Mouse (Mus musculus) MEL-GATA-1-ER (cell line): Measurements from ENCODE around the gene Hoxc8.

ENCODE experiments used
- DNase-seq: peaks from one replicate; pipeline ENCODE4 v3.0.0-alpha.2; 2012; ENCODE audit warnings: low read depth; ENCODE audit errors: extremely low read depth

The Hoxc8 gene

GRCm38 (mm10) chr15:103032646-103033575, 42.5 kb downstream of the Hoxc8 start:
- no peak for DNase-seq

DNA sequence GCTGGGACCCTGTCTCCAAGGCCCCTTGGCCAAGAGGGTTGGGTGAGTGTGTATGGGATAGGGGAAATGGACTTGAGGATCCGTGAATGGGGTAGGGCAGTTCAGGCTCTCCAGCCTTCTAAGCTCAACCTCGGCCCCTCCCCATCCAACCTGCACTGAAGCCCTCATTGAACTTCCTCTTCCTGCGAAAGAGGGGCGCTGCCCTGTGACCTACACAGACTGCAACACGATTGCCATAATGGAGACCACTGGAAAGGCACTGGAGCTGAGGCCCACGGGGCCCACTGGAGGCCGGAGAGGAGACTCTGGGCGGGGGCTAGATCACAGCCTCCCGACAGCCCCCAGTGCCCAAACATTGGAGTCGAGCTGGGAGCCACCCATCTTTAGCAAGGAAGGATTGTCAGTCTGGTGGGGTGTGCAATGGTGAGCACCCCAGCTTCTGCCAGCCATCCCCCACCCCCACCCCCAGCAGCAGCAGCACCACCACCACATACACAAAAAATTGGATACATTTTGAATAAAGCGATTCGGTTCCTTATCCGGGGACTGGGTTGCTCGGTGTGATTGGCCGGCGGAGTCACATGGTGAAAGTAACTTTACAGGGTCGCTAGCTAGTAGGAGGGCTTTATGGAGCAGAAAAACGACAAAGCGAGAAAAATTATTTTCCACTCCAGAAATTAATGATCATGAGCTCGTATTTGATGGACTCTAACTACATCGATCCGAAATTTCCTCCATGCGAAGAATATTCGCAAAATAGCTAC, 43.8 kb downstream of the Hoxc8 start:
- no peak for DNase-seq

- no peak for DNase-seq
These were observed 44.6 kb downstream of the Hoxc8 start for GRCm38 (mm10) chr15:103034807-103035547.

DNA sequence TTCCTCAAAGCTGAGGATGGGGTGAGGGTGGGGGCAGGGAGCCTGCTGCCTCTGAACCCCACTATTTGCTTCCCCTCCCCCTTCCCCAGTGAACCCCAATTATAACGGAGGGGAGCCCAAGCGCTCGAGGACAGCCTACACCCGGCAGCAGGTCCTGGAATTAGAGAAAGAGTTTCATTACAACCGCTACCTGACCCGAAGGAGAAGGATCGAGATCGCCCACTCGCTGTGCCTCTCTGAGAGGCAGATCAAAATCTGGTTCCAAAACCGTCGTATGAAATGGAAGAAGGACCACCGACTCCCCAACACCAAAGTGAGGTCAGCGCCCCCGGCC, 45.1 kb downstream of the Hoxc8 start:
- no peak for DNase-seq

DNA sequence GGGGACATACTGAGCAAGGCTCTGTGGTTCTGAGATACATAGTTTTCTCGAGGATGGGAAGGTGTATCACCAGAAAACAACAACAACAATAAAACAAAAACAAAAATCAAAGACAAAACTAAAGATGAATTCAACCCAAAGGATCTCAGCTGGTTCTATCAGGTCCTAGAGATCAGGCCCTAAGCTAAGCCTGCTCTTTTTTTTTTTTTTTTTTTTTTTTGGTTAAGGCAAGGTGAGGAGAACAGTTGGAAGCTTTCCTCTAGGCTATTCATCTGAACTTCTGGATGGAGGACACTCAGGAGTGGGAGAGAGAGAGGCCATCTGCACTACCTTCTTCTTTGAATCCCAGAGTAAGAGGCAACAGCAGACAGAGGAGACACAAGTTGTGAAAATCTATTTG, 47.2 kb downstream of the Hoxc8 start:
- no peak for DNase-seq

DNA sequence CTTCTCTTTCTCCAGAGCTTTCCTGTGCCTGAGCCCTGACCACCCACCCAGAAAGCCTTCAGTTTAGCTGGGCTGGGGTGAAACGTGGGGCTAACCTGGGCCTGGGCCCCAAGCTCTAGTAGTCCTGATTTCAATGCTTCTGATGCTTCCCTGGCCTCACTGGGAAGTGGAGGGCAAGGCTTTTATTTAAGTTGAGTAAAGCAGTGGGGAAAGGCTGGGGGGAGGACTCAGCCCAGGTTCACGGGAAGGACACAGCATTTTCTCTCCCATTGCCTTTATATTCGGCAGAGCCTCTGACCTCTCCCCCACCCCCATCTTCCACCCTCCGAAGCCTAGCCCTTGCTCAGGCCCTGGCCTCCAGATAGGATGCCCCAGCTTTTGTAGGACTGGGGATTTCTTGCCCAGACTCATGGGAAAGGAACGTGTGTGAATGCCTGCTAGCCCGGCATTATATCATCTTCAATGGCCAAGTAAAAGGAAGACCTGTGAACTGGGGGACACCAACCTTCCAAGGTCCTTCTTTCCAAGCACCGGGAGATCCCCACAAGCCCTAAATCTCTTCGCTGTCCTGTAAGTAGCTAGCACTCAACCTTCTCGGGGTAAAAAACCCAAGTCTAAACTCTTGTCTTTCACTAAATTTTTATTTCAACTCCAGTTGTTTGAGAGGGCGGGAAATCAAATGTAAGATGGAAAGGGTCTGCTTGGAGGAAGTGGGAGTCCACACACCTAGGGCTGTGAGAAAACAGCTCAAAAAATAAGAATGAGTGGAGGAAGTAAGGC, 48.5 kb downstream of the Hoxc8 start:
- DNase-seq: no peak

DNA sequence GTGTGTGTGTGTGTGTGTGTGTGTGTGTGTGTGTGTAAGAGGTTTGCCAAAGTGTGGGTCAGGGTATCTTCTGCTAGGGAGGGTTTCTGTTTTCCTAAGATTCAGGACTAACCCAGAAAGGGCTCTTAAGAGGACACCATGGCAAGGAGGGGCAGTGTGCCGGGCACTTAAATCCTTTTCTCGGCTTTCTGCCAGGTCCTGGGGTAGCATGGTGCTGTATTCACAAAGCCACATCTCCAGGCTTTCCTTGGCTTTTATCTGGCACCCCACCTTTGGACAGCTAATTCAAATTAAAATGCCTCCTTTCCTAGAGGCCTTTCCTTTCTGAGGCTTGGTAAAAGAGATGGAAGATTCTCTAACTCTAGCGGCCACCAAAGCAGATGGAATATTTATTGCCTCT, 49.2 kb downstream of the Hoxc8 start:
- no peak for DNase-seq

DNA sequence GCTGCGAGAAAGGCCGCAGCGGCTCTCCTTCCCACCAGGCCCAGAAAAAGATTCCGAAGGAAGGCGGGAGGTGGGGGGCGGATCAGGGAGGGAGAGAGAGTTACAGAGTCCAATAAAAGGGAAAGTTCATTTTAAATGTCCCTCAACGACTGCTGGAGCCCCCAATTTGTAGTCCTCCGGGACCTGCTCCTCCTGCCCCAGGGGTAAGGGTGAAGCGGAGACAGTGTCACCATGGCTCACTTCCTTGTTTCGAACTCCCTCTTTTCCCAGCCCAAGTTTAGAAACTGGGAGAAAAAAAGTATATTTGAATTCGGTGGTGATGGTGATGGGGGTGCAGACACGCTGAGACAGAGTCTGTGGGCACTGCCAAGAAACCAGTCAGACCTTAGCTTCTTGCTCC, 50.2 kb downstream of the Hoxc8 start:
- DNase-seq: no peak

DNA sequence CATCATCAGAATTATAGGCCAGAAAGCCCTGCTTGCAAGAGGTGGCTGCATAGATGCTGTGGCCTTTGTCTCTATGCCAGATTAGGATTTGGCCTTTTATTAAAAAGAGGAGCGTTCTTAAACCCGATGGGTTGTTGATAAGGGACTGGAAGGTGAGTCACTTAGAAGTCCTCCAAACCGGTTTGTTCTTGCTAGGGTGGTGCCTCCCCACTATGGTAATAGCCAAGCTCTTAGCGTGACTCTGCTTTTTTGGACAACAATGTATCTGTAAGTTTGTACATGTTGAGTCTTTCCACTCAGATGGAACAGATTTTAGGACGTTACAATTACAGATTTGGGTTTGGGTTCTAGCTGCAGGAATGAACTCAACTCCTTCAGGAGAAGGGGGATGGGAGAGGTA, 51.2 kb downstream of the Hoxc8 start:
- DNase-seq: no peak

- DNase-seq: no peak
These were observed 51.8 kb downstream of the Hoxc8 start for GRCm38 (mm10) chr15:103042209-103042608.
